Mouse (Mus musculus) E14TG2a.4 (cell line): ENCODE measurements at regions not wholly inside any gene's neighbourhood (a gene's known extent, or its start where the extent isn't known, plus 50 kb on each side); places are given as distances from the start of the nearest gene placed in this dataset.

Source experiments
- H3K27me3 ChIP-seq: 2 replicates; pipeline ENCODE4 v1.6.1; 2014; ENCODE audit warnings: low read length, control low read depth; ENCODE audit not compliant: insufficient read depth
- H3K36me3 ChIP-seq: 2 replicates; pipeline ENCODE4 v1.6.1; 2014; ENCODE audit warnings: low read length, control low read depth; ENCODE audit not compliant: insufficient read depth
- H3K4me1 ChIP-seq: replicated peaks from 2 replicates; pipeline ENCODE4 v1.6.1; 2014; ENCODE audit warnings: low read depth, low read length, control low read depth
- H3K4me3 ChIP-seq: replicated peaks from 2 replicates; pipeline ENCODE4 v1.5.1; 2014; ENCODE audit warnings: mild to moderate bottlenecking, low read length
- H3K9me3 ChIP-seq: 2 replicates; pipeline ENCODE4 v1.6.1; 2014; ENCODE audit warnings: low read length, control low read depth
- CTCF ChIP-seq: conservative IDR thresholded peaks from 2 replicates; pipeline ENCODE4 v1.5.1; 2014; ENCODE audit warnings: low read length
- NANOG ChIP-seq: IDR thresholded peaks from 2 replicates; pipeline ENCODE4 v1.6.1; 2014; ENCODE audit warnings: borderline replicate concordance, low read length, mixed read lengths
- POU5F1 ChIP-seq: IDR thresholded peaks from 2 replicates; pipeline ENCODE4 v1.6.1; 2014; ENCODE audit warnings: low read length, borderline replicate concordance

GRCm38 (mm10) chr13:19466722-19467384, 71.3 kb upstream of the Stard3nl start:
- Histone ChIP-seq H3K27me3 (no peaks in the 10 kb centered on the region), H3K4me3 (no peak overlapping the region), H3K4me1 (no peaks in the 10 kb centered on the region), H3K9me3 (peaks cover 10% of the 10 kb centered on the region; the same call in 1 of the 2 replicates), H3K36me3 (no peaks in the 10 kb centered on the region)
- TF ChIP-seq POU5F1, result no peak
- TF ChIP-seq CTCF, result no peak
- TF ChIP-seq NANOG, result no peak

- Histone ChIP-seq H3K4me3 (no peak overlapping the region), H3K4me1 (peaks cover 16% of the 10 kb centered on the region), H3K36me3 (no peaks in the 10 kb centered on the region), H3K27me3 (no peaks in the 10 kb centered on the region), H3K9me3 (0 out of 2 replicates have a peak, but pooled peaks cover 4% of the 10 kb centered on the region)
- TF ChIP-seq CTCF, result no peak; the same call in 1 of the 2 replicates
- no peak for TF ChIP-seq NANOG
- TF ChIP-seq POU5F1, result no peak
These were observed 67.4 kb upstream of the Stard3nl start for GRCm38 (mm10) chr13:19462966-19463365.

DNA sequence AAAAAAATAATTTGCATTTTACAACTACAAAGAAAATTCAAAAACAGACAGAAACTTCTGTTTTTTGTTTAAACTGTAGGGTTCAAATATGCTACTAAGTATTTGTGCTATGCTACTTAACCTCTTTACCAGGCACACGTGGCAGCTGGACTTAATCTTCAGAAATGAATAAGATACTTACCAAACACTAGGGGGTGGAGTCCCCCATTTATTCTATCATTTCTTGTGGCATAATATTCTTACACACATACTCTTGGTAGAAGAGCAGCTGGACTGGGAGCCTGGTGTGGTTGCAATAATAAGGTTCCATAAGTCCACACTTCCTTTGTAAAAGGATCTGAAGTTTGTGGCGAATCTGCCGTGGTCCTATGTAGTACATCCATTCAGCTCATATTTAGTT, 53.8 kb upstream of the Stard3nl start:
- H3K4me3 ChIP-seq, result no peak overlapping the region
- H3K4me1 ChIP-seq, result no peaks in the 10 kb centered on the region
- TF ChIP-seq CTCF (no peak), POU5F1 (no peak), NANOG (no peak)

More for the DNA sequence above, 53.8 kb upstream of the Stard3nl start:
- Histone ChIP-seq H3K27me3 (no peaks in the 10 kb centered on the region), H3K36me3 (no peaks in the 10 kb centered on the region), H3K9me3 (no peaks in the 10 kb centered on the region)
